Mouse (Mus musculus) stomach, embryonic 14.5 days (tissue): ENCODE data around the gene Rsbn1. TPM values are rescaled to one million over a fixed set of nuclear protein-coding genes. Genes with fewer than 3 reads are reported as not detected.

Experiments used
- ATAC-seq: fragments of 200-750 bp; cut with Nextera tagmentation; 2 replicates; pipeline ENCODE4 v1.8.0; 2017; ENCODE audit warnings: low read depth, moderate TSS enrichment; ENCODE audit not compliant: insufficient number of reproducible peaks, insufficient read depth, low FRiP score
- H3K27ac ChIP-seq: fragments of 300-500 bp; sonication (generic); 2 replicates; pipeline ENCODE4 v1.5.1; 2014; ENCODE audit warnings: mild to moderate bottlenecking, low read length, moderate library complexity, mixed read lengths
- H3K27me3 ChIP-seq: fragments of 300-500 bp; sonication (generic); 2 replicates; pipeline ENCODE4 v1.6.1; 2014; ENCODE audit warnings: low read length, control low read depth, mixed read lengths; ENCODE audit not compliant: control insufficient read depth, insufficient read depth
- H3K36me3 ChIP-seq: fragments of 300-500 bp; sonication (generic); 2 replicates; pipeline ENCODE4 v1.6.1; 2014; ENCODE audit warnings: mild to moderate bottlenecking, control low read depth, low read length, moderate library complexity, mixed read lengths; ENCODE audit not compliant: control insufficient read depth, insufficient read depth
- H3K4me1 ChIP-seq: fragments of 300-500 bp; sonication (generic); 2 replicates; pipeline ENCODE4 v1.6.1; 2014; ENCODE audit warnings: low read length, control low read depth, mixed read lengths; ENCODE audit not compliant: control insufficient read depth, insufficient read depth
- H3K4me2 ChIP-seq: fragments of 300-500 bp; sonication (generic); replicated peaks from 2 replicates; pipeline ENCODE4 v1.6.1; 2014; ENCODE audit warnings: low read depth, low read length, control low read depth
- H3K4me3 ChIP-seq: fragments of 300-500 bp; sonication (generic); 2 replicates; pipeline ENCODE4 v1.5.1; 2014; ENCODE audit warnings: low read depth, low read length, control low read depth
- H3K9ac ChIP-seq: fragments of 300-500 bp; sonication (generic); replicated peaks from 2 replicates; pipeline ENCODE4 v1.6.1; 2014; ENCODE audit warnings: low read depth, mild to moderate bottlenecking, control low read depth, low read length, moderate library complexity, mixed read lengths
- H3K9me3 ChIP-seq: fragments of 300-500 bp; sonication (generic); 2 replicates; pipeline ENCODE4 v1.6.1; 2016; ENCODE audit warnings: low read depth, low read length, control low read depth; ENCODE audit not compliant: control insufficient read depth
- WGBS: fragments of 180-500 bp; shearing (Covaris S2); extraction: QIAGEN DNeasy Blood & Tissue Kit; methylation state at CpG from one replicate; pipeline ENCODE4 v1.1.7; 2014; 5-methylcytosine and 5-hydroxymethylcytosine counted together
- polyA plus RNA-seq: library from polyadenylated mRNA; unstranded; fragments of >200 nt; fragmentation: Nextera tagmentation; extraction: Ambion mirVana; gene quantifications from 2 replicates; pipeline ENCODE4 v1.2.1, GENCODE M21; 2014

Rsbn1 gene
- polyA plus RNA-seq, 1 experiment from 2014 or later, result 12.8 TPM

DNA sequence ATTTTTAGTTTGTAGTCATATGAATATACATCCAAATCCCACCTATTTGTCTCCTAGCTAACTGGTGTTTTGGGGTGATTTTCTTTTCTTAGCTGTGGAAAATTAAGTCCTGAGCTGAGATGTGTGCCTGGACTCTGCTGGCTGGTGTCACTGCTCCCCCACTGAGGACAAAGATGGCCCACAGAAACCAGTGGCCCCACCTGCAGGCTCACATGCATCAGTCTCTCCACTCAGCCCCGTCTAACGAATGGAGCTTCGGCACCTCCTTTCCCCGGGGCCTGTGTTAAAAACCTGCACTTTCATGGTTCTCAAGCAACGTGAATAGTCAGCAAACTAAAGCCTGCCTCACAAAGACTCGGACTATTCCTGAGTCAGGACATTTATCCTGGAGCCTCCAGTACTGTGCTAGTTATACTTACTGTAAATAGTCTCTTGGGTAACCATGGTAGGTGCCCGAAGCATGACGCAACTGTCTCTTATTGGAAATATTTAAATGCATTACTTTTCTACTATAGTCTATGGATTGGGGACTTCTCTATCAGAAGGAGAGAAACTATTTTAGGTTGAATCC is 93.1 kb downstream of the Rsbn1 start:
- Histone ChIP-seq H3K9ac (no peak overlapping the region), H3K36me3 (peaks cover 37% of the 10 kb centered on the region), H3K4me2 (no peak overlapping the region), H3K27me3 (no peaks in the 10 kb centered on the region), H3K4me3 (no peak overlapping the region), H3K9me3 (no peaks in the 10 kb centered on the region), H3K4me1 (no peaks in the 10 kb centered on the region), H3K27ac (no peak overlapping the region)
- ATAC-seq, result no peak
- WGBS, result 90% methylated on average over 8 of the region's 8 CpGs

DNA sequence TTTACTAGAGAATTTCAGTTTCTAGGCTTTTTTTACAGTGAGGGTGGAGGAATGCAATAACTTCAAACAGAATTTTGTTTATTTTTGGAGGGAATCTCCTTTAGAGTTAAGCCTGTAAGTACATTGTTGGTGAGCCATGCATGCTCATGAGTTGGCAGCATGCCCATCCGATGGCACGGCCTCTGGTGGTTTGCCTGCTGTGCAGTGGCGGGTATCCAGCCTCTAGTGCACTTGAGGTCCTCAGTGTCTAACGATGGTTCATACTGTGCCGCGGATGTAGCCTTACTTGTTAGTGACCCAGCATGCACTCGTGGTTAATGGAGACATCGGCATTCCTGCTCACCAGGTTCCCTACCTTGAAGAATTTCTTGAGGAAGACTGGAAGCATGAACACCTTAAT is 93.6 kb downstream of the Rsbn1 start:
- H3K4me2 ChIP-seq, result no peak overlapping the region
- H3K4me3 ChIP-seq, result no peak overlapping the region
- H3K27ac ChIP-seq, result no peak overlapping the region
- peaks cover 37% of the 10 kb centered on the region for H3K36me3 ChIP-seq
- no peak overlapping the region for H3K9ac ChIP-seq
- H3K4me1 ChIP-seq, result no peaks in the 10 kb centered on the region
- ATAC-seq, result no peak
- 91% methylated on average over 8 of the region's 8 CpGs for WGBS
- no peaks in the 10 kb centered on the region for H3K27me3 ChIP-seq
- no peaks in the 10 kb centered on the region for H3K9me3 ChIP-seq

DNA sequence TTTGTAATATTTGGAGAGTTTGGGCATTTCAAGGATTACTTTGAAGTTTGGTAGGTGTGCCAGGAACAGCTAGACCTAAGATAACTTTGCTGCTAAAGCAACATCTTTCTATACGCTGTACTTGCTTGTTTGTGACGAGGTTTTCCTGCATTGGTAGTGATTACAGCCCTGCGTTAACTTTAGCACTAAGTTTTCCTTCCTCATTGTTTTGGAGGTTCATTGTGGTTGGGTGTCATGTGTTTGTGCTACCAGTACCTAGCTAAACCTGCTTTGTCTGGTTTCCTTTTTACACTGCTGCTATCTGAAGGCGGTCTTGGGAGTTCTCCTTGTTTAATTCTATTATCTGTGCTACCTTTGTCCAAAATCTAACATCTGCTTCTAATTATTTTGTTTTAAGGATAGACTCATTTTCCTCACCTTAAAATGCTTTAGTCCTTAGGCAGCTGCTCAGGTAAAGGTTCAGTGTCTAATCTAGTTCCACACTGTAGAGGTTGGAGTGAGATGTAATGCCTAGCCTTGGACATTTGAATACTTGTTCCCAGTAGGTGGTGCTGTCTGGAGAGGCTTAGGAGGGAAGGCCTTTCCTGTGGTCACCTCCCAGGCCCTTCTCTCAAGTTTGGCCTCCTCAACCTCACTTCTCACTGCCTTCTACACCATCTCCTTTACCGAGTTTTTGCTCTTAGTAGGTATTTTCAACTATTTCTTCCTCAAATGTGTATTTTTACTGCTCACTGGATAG is 96.2 kb downstream of the Rsbn1 start:
- Histone ChIP-seq H3K9me3 (no peaks in the 10 kb centered on the region), H3K4me2 (no peak overlapping the region), H3K4me3 (no peak overlapping the region), H3K36me3 (peaks cover 26% of the 10 kb centered on the region), H3K4me1 (no peaks in the 10 kb centered on the region), H3K9ac (no peak overlapping the region), H3K27me3 (no peaks in the 10 kb centered on the region), H3K27ac (no peak overlapping the region)
- 88% methylated on average over 5 of the region's 5 CpGs for WGBS
- ATAC-seq, result no peak

- no peak overlapping the region for H3K9ac ChIP-seq
- 84% methylated on average over 2 of the region's 2 CpGs for WGBS
- no peak for ATAC-seq
- peaks cover 17% of the 10 kb centered on the region for H3K36me3 ChIP-seq
- no peak overlapping the region for H3K4me3 ChIP-seq
- no peak overlapping the region for H3K27ac ChIP-seq
- no peak overlapping the region for H3K4me2 ChIP-seq
- H3K27me3 ChIP-seq, result no peaks in the 10 kb centered on the region
- no peaks in the 10 kb centered on the region for H3K4me1 ChIP-seq
- H3K9me3 ChIP-seq, result no peaks in the 10 kb centered on the region
Measured at GRCm38 (mm10) chr3:104011972-104012371, 98.1 kb downstream of the Rsbn1 start.

Other genes with a start within 250 kb of the Rsbn1 start
- gene Olfml3, start 176.1 kb upstream of the Rsbn1 start, polyA plus RNA-seq, result 68.2 and 76.5 TPM in 2 replicates
- gene Gm10964, start 174.8 kb upstream of the Rsbn1 start, polyA plus RNA-seq, result not detected in 2 replicates
- gene Hipk1, start 122.6 kb upstream of the Rsbn1 start, polyA plus RNA-seq, result 18.1 and 18.8 TPM in 2 replicates
- 27.0 and 30.9 TPM in 2 replicates for gene Dclre1b, start 104.7 kb upstream of the Rsbn1 start, polyA plus RNA-seq
- gene Ap4b1, start 104.6 kb upstream of the Rsbn1 start, polyA plus RNA-seq, result 18.5 and 21.8 TPM in 2 replicates
- gene Gm43064, start 104.5 kb upstream of the Rsbn1 start, polyA plus RNA-seq, result 0.35 and 0.50 TPM in 2 replicates
- 0.54 TPM in 1 of 2 replicates, not detected in the other for gene Bcl2l15, start 81.5 kb upstream of the Rsbn1 start, polyA plus RNA-seq
- gene Ptpn22, start 54.3 kb upstream of the Rsbn1 start, polyA plus RNA-seq, result 0.67 and 1.3 TPM in 2 replicates
- 34.5 and 36.0 TPM in 2 replicates for gene Phtf1, start 54.0 kb downstream of the Rsbn1 start, polyA plus RNA-seq